Mouse (Mus musculus): ENCODE results near the gene Rab37.

DNA sequence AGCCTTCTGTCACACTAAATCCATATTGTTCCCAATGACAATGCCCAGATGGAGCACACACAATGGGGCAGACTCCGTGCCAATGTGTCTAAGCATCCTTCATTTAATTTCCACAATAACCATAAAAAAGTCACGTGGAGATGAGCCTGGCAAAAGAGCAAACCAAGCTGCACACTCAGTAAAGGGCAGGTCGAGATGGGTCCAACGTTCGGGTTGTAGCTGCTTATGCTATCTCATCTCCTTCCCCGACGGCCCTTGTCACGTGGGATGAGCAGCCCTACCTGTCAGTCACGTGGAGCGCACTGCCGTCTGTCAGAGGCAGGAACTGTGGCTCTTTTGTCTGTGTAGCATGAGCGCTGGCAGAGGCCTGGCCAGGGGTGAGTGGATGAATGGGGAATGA, 6.6 kb upstream of the Rab37 start:
- TF ChIP-seq CTCF (IDR thresholded peaks at IDR 0.05; ENCODE audit: insufficient read depth, low read length) (no peak), POLR2A (IDR thresholded peaks at IDR 0.05; ENCODE audit: borderline replicate concordance, extremely low read depth, low read depth, low read length) (no peak)
